Mouse (Mus musculus) heart, adult 2 months (tissue): ENCODE results near the gene Vipr1.

ENCODE experiments used
- CTCF ChIP-seq: fragments of 200-600 bp; IDR thresholded peaks from 2 replicates; pipeline ENCODE4 v1.8.1; 2022; ENCODE audit warnings: antibody characterized with exemption, mild to moderate bottlenecking, moderate library complexity
- POLR2A ChIP-seq: fragments of 200-500 bp; IDR thresholded peaks from 2 replicates; pipeline ENCODE4 v1.6.1; 2011; ENCODE audit warnings: mild to moderate bottlenecking, low read depth, low read length, control low read depth; ENCODE audit not compliant: insufficient read depth

DNA sequence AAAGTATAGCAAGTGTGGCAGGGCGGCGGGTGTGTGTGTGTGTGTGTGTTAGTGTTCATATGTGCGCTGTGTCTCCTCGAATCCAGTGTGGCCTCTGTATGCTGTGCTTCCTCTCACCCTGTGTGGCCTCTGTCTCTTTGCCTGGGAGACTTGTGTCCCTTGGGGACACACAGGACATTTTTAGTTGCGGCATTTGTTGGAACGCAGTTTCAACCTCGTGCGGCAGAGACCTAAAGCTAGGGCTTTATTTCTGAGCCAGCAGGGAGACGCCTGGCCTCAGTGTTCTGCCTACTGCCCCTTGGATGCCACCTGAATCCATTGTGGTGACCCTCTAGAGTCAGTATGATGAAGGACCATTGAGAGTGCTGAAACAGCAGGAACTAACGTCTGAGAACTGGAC, 9.6 kb upstream of the Vipr1 start:
- TF ChIP-seq CTCF (no peak), POLR2A (no peak)
